Mouse (Mus musculus) lung, embryonic 16.5 days (tissue): ENCODE measurements around the gene Nrxn3. TPM values are rescaled to one million over a fixed set of nuclear protein-coding genes. Genes with fewer than 3 reads are reported as not detected.

Experiments
- ATAC-seq: fragments of 200-750 bp; cut with Nextera tagmentation; 2 replicates; pipeline ENCODE4 v1.8.0; 2017; ENCODE audit warnings: low read depth, mild to moderate bottlenecking, moderate library complexity
- H3K27ac ChIP-seq: fragments of 300-500 bp; sonication (generic); 2 replicates; pipeline ENCODE4 v1.5.1; 2014; ENCODE audit warnings: mild to moderate bottlenecking, control low read depth, low read length
- H3K27me3 ChIP-seq: fragments of 300-500 bp; sonication (generic); 2 replicates; pipeline ENCODE4 v1.6.1; 2014; ENCODE audit warnings: low read depth, low read length, mixed read lengths; ENCODE audit not compliant: control insufficient read depth, insufficient read depth
- H3K36me3 ChIP-seq: fragments of 300-500 bp; sonication (generic); 2 replicates; pipeline ENCODE4 v1.6.1; 2014; ENCODE audit warnings: low read length; ENCODE audit not compliant: control insufficient read depth, insufficient read depth
- H3K4me1 ChIP-seq: fragments of 300-500 bp; sonication (generic); replicated peaks from 2 replicates; pipeline ENCODE4 v1.6.1; 2014; ENCODE audit warnings: low read length, mixed read lengths; ENCODE audit not compliant: control insufficient read depth, insufficient read depth
- H3K4me2 ChIP-seq: fragments of 300-500 bp; sonication (generic); 2 replicates; pipeline ENCODE4 v1.6.1; 2014; ENCODE audit warnings: low read depth, low read length, control low read depth
- H3K4me3 ChIP-seq: fragments of 300-500 bp; sonication (generic); 2 replicates; pipeline ENCODE4 v1.5.1; 2014; ENCODE audit warnings: mild to moderate bottlenecking, low read length, control low read depth
- H3K9ac ChIP-seq: fragments of 300-500 bp; sonication (generic); 2 replicates; pipeline ENCODE4 v1.6.1; 2014; ENCODE audit warnings: low read length, control low read depth
- H3K9me3 ChIP-seq: fragments of 300-500 bp; sonication (generic); 2 replicates; pipeline ENCODE4 v1.6.1; 2016; ENCODE audit warnings: low read length; ENCODE audit not compliant: control insufficient read depth
- WGBS: fragments of 180-500 bp; shearing (Covaris S2); extraction: QIAGEN DNeasy Blood & Tissue Kit; methylation state at CpG from one replicate; pipeline ENCODE4 v1.1.7; 2014; 5-methylcytosine and 5-hydroxymethylcytosine counted together
- polyA plus RNA-seq: library from polyadenylated mRNA; unstranded; fragments of >200 nt; fragmentation: Nextera tagmentation; extraction: Ambion mirVana; gene quantifications from 2 replicates; pipeline ENCODE4 v1.2.1, GENCODE M21; 2015

Gene Nrxn3
- polyA plus RNA-seq, 1 experiment from 2014 or later, result 3.1 TPM

DNA sequence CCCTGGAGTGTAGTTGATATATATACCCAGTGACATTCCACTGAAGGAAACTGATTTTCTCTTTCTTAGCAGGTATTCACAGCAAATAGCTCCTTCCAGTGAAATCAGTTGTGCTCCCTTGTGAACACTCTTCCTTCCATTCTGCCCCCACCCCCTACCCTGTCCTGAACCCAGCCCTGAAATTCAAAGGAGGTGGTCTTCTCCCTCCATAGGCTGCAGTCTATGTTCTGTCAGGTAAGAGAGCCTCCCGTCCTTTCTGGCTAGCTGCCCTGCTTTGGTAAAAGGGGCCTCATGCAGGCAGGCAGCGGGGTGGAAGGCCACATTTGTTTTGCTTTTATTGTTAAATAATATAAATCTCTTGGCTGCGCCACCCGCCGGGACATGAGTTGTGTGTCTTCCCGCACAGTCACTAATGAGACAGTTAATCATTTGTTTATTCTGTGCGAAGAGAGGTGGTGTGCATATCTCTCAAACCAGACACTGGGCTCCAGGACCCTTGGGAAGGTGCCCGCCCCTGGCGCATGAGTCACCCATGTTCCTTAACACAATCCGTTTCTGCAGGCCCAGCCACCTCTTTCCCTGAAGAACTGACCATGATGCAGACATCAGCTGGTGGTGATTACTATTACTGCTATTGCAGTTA lies 261.1 kb downstream of the Nrxn3 start:
- peak; percentile 83 for ATAC-seq
- Histone ChIP-seq H3K4me1 (peaks cover 14% of the 10 kb centered on the region; the same call in 1 of the 2 replicates), H3K9me3 (no peaks in the 10 kb centered on the region), H3K4me3 (no peak overlapping the region), H3K27me3 (no peaks in the 10 kb centered on the region), H3K4me2 (no peak overlapping the region), H3K36me3 (no peaks in the 10 kb centered on the region), H3K27ac (no peak overlapping the region), H3K9ac (no peak overlapping the region)
- WGBS, result 20% methylated on average over 10 of the region's 10 CpGs

DNA sequence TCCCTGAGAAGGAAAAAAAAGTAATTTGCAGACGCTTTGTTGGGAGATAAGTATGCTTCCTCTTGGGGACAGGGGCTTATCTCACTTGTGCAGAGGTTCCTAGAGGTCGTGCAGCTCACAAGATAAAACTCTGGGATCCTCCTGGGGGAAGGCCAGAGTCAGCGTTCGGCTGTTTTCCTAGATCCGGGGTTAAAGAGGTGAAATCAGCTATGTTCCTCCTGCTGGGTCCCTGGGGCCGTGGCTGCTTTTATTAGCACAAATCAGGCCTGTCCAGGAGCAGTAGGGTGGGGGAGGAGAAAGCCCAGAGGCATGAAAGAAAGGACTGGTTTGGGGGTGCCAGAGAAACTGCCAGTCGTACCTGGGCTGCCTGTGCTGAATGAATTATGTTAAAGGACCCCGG lies 261.7 kb downstream of the Nrxn3 start:
- peak; percentile 61 for ATAC-seq
- Histone ChIP-seq H3K4me2 (0 out of 2 replicates have a peak overlapping the region, but pooled peaks have one; percentile 3), H3K9ac (peak overlapping the region; percentile 11; the same call in 1 of the 2 replicates), H3K4me3 (no peak overlapping the region), H3K4me1 (peaks cover 14% of the 10 kb centered on the region; the same call in 1 of the 2 replicates), H3K9me3 (no peaks in the 10 kb centered on the region), H3K36me3 (no peaks in the 10 kb centered on the region), H3K27me3 (no peaks in the 10 kb centered on the region), H3K27ac (0 out of 2 replicates have a peak overlapping the region, but pooled peaks have one; percentile 0)
- WGBS, result 14% methylated on average over 8 of the region's 8 CpGs

DNA sequence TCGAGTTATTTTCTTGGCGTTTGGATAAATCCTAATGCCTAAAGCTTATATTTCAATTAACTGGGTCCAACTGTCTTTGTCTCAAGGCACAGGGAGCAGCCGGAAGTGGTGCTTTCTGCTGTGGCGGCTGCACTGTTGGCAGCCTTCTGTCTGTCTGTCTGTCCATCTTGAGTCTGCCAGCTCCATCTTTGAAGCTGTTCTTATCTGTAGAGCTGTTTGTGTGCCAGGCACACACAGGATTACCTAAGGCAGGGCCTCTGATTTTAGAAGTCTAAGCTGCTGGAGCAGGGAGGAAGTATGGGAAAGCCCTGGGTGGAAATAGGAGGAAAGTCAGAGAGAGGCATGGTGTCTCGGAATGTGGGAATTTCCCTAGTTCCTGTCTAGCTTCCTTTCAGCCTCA lies 262.1 kb downstream of the Nrxn3 start:
- no peaks in the 10 kb centered on the region for H3K27me3 ChIP-seq
- H3K4me2 ChIP-seq, result no peak overlapping the region
- ATAC-seq, result peak; percentile 12; the same call in 1 of the 2 replicates
- H3K9me3 ChIP-seq, result no peaks in the 10 kb centered on the region
- H3K4me1 ChIP-seq, result peaks cover 14% of the 10 kb centered on the region; the same call in 1 of the 2 replicates
- H3K36me3 ChIP-seq, result no peaks in the 10 kb centered on the region
- H3K27ac ChIP-seq, result 0 out of 2 replicates have a peak overlapping the region, but pooled peaks have one; percentile 0
- WGBS, result 23% methylated on average over 5 of the region's 5 CpGs
- H3K4me3 ChIP-seq, result no peak overlapping the region
- peak overlapping the region; percentile 11; the same call in 1 of the 2 replicates for H3K9ac ChIP-seq

DNA sequence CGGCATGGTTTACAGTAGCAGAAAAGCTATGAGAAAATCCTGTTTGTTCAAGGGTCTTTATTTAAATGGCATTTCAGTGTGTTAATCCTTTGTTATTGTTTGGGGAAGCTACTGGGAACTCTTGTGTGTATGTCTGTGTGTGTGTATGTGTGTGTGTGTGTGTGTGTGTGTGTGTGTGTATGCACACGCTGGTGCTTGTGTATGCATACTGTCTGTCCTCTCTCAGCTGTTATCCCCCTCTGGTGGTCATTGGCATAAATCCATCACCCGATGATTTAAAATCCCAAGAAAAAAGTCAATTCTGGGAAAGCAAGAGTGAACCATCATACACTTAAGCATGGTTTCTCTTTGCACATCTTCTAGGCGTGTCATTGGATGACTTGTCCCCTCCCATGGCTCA lies 264.4 kb downstream of the Nrxn3 start:
- Histone ChIP-seq H3K9ac (no peak overlapping the region), H3K36me3 (no peaks in the 10 kb centered on the region), H3K27ac (no peak overlapping the region), H3K9me3 (no peaks in the 10 kb centered on the region), H3K4me2 (no peak overlapping the region), H3K4me1 (peaks cover 14% of the 10 kb centered on the region; the same call in 1 of the 2 replicates), H3K27me3 (no peaks in the 10 kb centered on the region), H3K4me3 (no peak overlapping the region)
- no peak for ATAC-seq
- WGBS, result 53% methylated on average over 4 of the region's 4 CpGs

DNA sequence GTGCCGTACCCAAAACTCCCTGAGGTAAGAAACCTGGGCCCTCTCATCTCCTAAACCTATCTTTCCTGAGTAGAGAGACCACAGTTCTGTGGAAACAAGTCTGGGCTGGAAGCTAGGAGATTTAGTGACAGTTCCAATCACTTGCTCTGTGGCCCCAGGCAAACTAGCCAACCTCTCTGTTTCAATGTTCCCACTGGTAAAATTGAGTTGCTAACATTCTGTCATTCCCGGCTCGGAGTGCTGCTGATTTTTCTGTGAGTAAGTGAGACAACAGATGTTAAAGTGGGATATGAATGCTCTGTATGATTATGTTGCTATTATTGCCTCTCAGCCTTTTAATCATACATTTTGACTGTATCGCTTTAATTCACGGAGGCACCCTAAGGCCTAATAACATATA lies 268.1 kb downstream of the Nrxn3 start:
- ATAC-seq, result no peak
- no peaks in the 10 kb centered on the region for H3K4me1 ChIP-seq
- H3K4me2 ChIP-seq, result no peak overlapping the region
- 73% methylated on average over 5 of the region's 5 CpGs for WGBS
- H3K9me3 ChIP-seq, result no peaks in the 10 kb centered on the region
- H3K27ac ChIP-seq, result no peak overlapping the region
- no peaks in the 10 kb centered on the region for H3K36me3 ChIP-seq
- H3K27me3 ChIP-seq, result no peaks in the 10 kb centered on the region
- no peak overlapping the region for H3K9ac ChIP-seq
- H3K4me3 ChIP-seq, result no peak overlapping the region

DNA sequence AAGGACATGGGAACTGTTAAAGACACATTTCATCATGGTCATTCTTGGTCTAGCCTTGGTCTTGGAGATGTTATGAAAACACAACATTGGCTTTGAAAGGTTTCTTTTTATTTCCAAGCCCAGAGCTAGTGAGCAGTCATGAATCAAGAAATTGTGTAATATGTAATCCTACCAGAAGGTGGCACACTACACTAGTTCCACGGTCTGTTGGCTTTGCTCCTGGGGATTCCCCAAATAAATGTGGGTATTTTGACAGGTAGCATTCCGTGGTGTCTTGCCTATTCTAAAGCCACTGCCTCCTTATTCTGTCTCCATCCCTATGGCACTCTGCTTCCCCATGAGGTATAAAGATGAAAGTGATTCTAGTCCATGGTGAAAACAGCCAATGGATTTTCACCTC lies 269.5 kb downstream of the Nrxn3 start:
- 2% methylated on average over 2 of the region's 2 CpGs for WGBS
- H3K4me2 ChIP-seq, result no peak overlapping the region
- ATAC-seq, result no peak

DNA sequence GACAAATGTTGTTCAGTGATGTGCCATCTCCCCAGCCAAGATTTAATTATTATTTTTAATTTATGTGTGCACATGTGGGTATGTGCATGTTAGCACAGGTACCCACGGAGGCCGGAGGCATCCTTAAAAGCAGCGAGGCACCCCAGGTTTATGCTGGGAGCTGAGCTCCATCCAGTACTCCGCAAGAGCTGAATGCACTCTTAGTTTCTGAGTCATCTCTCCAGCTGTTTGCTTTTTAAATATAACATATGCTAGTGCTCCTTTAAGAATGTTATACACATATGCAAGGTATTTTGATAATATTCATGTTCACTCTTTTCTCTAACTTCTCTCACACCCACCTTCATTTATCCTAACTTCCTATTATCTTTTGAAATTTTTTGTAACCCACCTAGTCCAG lies 271.1 kb downstream of the Nrxn3 start:
- no peaks in the 10 kb centered on the region for H3K27me3 ChIP-seq
- H3K27ac ChIP-seq, result no peak overlapping the region
- 82% methylated on average over 4 of the region's 4 CpGs for WGBS
- H3K4me2 ChIP-seq, result no peak overlapping the region
- no peaks in the 10 kb centered on the region for H3K4me1 ChIP-seq
- ATAC-seq, result no peak
- H3K36me3 ChIP-seq, result no peaks in the 10 kb centered on the region
- H3K9me3 ChIP-seq, result no peaks in the 10 kb centered on the region
- H3K9ac ChIP-seq, result no peak overlapping the region
- no peak overlapping the region for H3K4me3 ChIP-seq

More for the DNA sequence above, 269.5 kb downstream of the Nrxn3 start:
- Histone ChIP-seq H3K4me3 (no peak overlapping the region), H3K9me3 (no peaks in the 10 kb centered on the region), H3K27ac (no peak overlapping the region), H3K9ac (no peak overlapping the region), H3K4me1 (no peaks in the 10 kb centered on the region), H3K36me3 (no peaks in the 10 kb centered on the region), H3K27me3 (no peaks in the 10 kb centered on the region)

DNA sequence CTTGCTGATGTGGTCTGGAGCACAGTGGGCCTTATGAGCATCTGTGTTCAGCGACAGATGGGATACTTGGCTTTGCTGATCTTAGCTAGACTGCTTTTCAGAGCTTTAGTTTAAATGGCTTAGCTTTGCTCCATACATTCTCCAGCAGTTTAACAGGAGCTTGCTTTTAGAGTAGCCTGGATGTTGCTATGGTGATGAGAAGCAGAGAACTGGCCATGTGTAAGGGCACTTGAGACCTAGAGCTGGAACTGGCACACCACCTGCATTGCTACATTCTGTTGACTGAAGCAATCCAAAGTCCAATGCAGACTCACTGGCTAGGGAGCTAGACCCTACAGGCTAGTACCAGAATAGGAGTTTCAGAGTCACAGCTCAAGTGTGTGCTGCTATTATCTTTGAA lies 293.8 kb downstream of the Nrxn3 start:
- no peak for ATAC-seq
- Histone ChIP-seq H3K27me3 (no peaks in the 10 kb centered on the region), H3K4me2 (no peak overlapping the region), H3K36me3 (no peaks in the 10 kb centered on the region), H3K4me1 (no peaks in the 10 kb centered on the region), H3K9me3 (no peaks in the 10 kb centered on the region), H3K4me3 (no peak overlapping the region), H3K27ac (no peak overlapping the region), H3K9ac (no peak overlapping the region)
- 71% methylated on average over 1 of the region's 1 CpGs for WGBS

DNA sequence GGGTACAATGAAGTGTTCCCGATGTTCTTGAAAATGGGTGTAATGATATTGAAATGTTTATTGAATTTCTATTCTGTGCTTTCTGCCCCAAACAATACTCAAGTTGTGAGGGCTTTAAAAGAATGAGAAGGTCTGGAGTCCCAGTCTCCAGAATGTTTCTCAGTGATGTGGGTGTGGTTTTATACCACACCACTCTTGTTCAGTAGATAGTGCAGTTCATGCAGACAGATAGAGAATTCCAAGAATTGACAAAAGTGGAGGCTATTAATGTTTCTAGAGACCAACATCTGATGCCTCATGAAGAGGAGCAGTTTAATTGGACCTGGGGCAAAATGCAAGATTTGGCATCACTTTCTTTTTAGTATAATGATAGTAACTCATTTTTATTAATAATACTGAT lies 302.5 kb downstream of the Nrxn3 start:
- H3K4me3 ChIP-seq, result no peak overlapping the region
- no peak overlapping the region for H3K4me2 ChIP-seq
- H3K9me3 ChIP-seq, result no peaks in the 10 kb centered on the region
- H3K27me3 ChIP-seq, result no peaks in the 10 kb centered on the region
- no peak for ATAC-seq
- no peak overlapping the region for H3K9ac ChIP-seq
- H3K4me1 ChIP-seq, result no peaks in the 10 kb centered on the region
- no peaks in the 10 kb centered on the region for H3K36me3 ChIP-seq
- WGBS, result 85% methylated on average over 1 of the region's 1 CpGs
- no peak overlapping the region for H3K27ac ChIP-seq
